Mouse (Mus musculus) 416B (cell line): Measurements from ENCODE around the gene Anapc15-ps.
A peak's percentile ranks its signal among the peaks of the same experiment; 100 is the strongest.

Source experiments
- DNase-seq: peaks from one replicate; pipeline ENCODE4 v3.0.0; 2011; ENCODE audit warnings: low read depth

Gene Anapc15-ps

DNA sequence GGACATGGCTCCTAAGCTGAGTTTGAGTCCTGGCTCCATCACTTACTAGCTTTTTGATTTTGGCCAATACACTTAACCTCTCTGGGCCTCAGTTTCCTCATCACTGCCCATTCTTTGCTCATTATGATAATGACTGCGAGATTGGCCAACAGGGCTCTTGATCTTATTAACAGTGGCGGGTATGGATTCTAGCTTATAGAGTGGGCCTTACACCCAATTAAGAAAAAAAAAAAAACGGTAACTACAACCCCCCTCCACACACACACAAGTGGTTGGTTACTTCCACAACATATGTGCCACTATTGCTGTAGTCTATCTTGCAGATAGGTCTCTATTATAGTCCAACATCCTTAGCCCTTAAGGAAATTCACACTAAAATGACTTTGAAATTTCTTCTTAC lies at the start of gene Anapc15-ps:
TSS of gene Anapc15-ps (minus strand) at position 101 of the 400 bp plus-strand sequence.
- no peak for DNase-seq

GRCm38 (mm10) chr10:95722203-95722611 lies 49.0 kb upstream of the Anapc15-ps start:
- peak; percentile 92 for DNase-seq

DNA sequence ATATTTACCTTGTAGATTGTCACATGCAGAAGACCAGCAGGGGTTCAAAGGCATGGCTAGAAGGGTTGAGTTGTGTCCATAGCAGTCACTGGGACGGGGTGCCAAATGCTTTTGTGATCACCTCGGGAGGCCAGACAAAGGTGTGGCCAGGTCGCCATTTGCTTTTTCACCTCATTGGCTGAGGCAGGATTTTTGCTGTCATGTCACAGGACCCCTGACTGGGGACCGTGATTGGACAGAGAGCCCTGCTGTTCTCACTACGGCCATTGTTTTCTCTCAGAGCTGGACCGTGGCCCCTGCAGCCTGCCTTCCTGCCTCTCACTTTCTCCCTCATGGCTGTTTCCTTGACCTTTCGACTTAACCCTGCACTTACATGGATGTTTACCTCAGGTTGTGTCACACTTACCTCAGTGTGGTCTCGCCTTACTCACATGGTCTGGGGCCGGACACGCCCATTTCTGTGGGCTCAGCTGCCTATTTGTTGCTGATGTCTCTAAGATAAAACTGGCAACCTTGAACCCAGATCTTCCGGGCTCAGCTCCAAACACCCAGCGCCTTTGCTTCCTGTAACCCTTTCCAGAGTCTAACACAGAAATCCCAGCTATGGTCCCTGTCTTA lies 47.0 kb upstream of the Anapc15-ps start:
- DNase-seq = peak; percentile 40

DNA sequence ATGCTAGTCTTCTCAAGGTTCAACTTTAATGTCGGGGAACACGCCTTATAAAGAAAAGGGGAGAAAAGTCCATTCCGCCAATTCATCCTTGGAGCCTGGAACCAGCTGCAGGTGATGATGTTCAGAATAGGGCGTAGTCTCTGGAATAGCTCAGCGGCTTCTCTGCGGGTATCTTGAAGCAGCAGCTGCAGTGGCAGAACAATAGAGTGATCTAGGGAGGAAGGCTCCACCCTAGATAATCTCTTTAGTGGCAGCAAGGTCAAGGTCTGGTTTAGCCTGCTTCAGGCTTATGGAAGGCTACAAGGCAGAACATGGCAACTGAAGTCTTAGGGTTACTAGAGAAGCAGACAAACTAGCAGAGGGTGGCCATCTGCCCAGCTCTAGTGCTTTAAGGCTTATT lies 46.2 kb upstream of the Anapc15-ps start:
- no peak for DNase-seq

GRCm38 (mm10) chr10:95718760-95719159 lies 45.5 kb upstream of the Anapc15-ps start:
- no peak for DNase-seq

DNA sequence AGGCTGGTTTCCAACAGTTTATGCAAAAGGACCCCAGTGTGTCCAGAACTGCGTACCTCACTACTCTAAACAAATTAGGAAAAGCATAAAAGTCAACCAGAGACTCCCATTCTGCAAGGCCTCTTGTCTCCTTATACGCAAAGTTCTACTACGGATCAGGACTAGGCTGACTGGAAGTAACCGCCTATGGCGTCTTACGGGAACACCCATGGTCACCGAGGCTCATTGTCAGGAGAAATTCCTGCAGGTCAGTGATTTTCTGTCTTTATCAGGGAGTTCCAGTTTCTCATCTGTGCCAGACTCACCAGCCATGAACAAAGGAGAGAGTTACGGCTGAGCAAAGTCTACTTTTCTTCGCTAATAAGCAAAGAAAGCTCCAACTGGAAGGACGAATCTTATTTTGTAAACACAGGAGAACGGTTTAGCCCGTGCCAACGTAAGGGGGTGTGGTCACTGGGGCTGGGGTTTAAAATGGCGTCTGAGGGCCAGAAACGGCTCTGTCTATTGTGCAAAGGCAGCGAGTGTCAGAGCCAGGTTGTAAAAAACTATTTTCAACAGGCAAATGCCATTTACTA lies 43.9 kb upstream of the Anapc15-ps start:
- DNase-seq = no peak

DNA sequence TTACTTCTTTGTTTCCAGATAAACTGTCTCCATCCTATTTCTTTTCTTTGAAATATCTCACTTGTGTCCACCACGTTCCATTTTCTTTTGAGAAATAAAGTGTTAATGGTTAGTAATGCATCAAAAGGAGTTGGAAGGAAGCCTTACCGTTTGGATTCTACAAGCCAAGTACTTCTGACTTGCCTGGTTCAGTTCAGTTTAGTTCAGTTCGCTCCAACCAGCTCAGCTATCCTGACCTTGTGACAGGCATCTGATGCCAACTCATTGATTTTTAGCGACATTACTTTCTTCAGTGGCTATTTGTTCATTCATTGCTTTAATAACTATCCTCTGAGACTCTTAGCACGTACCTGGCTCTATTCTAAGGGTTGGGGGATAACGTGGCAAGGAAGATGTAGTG lies 42.4 kb upstream of the Anapc15-ps start:
- DNase-seq = no peak

DNA sequence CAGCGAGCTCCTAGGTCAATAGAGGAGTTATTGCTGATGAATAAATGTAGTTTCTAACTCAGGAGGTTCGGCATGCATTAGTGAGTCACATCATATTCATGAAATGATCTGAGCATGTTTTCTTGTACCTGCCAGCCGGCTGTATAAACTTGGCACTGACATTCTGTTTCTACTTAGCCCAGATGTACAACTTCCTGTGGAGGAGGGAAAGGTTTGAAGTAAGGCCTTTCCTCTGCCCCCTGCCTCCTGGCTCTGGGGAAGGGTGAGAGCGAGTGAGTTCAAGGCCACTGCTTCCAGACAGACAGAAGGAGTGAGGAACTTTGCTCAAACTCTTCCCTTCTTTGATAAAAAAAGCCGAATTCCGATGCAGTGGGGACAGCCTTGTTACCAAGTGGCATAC lies 39.0 kb upstream of the Anapc15-ps start:
- DNase-seq = peak; percentile 26

- DNase-seq = no peak
Observed at GRCm38 (mm10) chr10:95709903-95710660, 36.8 kb upstream of the Anapc15-ps start.

- DNase-seq = no peak
Observed at GRCm38 (mm10) chr10:95709143-95709880, 36.1 kb upstream of the Anapc15-ps start.

DNA sequence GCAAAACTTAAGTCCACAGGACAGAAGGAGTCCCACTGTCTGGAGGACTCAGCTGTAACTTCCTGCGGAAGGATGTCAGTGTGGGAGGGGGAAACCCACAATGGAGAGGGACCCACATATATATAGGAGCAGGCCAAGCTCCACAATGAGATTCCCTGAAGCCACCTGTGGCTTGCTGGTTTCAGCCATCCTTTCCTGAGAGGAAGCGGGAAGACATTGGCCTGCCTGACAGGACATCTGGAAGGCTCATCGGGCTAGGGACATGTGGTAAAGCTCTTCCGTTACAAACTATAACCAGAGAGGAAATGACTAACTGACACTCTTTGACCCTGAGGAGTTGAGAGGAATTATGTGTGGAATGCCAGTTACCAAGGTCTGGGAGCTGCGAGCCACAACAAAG lies 34.8 kb upstream of the Anapc15-ps start:
- DNase-seq = peak; percentile 77

DNA sequence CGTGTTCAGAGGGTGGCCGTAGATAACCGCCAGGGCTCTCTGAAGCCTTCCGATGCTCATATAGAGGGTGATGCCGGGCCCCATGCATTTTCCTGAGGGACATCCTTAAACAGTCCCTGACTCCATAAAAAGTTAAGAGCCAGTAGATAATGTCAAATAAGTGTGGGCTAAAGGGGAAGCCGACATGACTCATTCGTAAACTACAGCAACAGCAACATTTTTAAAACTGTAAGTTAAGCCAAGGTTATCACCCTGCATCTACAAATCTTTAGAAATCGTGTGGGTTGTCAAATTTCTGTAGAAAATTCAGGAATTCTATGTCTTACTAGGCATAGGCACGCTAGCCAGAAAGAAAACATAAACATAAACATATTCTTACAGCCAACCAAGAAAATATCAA lies 33.6 kb upstream of the Anapc15-ps start:
- peak; percentile 57 for DNase-seq

- DNase-seq = no peak
Observed at GRCm38 (mm10) chr10:95705747-95706146, 32.5 kb upstream of the Anapc15-ps start.

DNA sequence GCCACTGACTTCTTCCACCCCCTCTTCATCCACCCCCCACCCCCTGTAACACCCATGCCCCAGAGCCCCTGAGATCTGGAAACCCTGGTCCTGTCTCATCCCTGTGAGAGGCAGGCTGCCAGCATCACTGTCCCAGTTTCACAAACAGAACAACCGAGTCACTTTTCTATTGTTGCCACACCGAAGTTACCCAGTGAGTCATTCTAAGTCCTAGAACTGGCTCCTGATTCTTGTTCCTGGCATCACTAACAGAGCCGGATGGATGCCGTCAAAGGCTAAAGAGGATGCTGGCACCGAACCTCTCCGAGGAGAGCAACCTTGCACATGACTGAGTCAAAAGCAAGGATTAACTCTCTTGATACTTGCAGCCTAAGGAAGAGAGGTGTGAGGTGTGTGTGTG lies 31.6 kb upstream of the Anapc15-ps start:
- no peak for DNase-seq

- DNase-seq = no peak
Observed at GRCm38 (mm10) chr10:95703730-95704129, 30.5 kb upstream of the Anapc15-ps start.

DNA sequence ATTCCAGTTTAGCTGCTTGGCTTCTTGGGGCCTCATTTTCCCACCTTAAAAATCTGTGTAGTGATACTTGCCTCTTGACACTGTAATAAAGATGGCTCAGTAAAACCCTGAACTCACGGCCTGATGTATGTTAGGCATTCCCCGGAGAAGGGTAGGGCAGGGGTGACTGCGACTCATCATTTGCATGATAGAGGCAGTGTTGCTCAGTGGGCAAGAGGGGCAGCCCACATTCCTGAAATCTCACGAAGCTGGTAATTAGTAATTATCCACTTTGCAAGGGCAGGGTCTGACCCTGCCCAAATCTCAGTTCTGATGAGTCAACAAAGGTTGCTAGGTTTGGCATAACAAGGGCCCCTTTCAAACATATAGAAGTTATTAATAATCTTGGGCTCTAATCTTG lies 27.2 kb upstream of the Anapc15-ps start:
- no peak for DNase-seq

DNA sequence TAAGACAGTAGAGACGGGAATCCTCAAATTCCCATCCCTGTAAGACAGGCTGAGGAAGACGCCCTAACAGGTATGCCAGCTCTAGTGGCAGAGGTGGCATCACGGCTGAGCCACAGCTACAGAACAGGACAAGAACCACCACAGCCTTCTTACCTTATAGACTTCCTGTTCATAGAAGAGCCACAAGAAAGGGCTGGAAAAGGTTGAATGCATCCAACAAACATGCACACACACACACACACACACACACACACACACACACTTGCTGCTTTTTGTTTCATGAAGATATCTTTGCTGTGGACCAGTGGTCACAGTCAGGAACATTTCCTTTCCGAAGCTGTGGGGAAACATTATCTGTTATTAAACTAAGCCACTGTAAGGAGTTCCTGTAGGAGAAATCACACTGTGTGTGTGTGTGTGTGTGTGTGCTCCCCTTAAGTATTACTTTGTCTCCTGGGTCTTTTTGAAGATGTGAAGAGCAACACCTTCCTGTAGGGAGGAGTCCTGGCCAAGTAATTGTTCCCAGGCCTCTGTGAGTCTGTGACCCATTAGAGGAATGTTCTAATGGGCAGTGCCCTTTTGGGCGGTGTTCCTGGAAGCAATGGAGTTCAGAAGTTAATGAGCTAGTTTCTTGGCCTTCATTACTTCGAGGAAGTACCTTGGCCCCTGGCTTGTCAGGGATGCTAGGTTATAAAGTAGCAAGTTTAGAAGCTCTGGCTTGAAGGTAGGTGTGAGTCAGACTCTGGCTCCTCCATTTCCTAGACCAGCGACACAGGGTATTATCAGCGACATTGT lies 25.9 kb upstream of the Anapc15-ps start:
- no peak for DNase-seq

DNA sequence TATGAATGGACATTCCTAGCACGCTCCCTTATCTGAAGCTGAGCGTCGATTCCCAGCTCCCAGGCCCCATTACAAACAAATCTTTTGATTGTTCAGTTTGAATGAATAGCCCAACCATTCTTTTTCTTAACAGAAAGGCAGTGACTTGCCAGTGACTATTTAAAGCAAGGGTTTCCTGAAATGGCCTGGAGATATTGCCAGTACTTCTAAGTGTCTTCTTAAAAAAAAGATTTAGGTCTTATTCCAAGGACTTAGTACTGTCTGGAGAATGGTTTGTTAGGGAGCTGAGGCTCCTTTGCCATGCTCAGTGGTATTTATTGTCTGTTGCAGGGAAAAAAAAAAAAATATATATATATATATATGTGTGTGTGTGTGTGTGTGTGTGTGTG lies 23.0 kb upstream of the Anapc15-ps start:
- DNase-seq = no peak

DNA sequence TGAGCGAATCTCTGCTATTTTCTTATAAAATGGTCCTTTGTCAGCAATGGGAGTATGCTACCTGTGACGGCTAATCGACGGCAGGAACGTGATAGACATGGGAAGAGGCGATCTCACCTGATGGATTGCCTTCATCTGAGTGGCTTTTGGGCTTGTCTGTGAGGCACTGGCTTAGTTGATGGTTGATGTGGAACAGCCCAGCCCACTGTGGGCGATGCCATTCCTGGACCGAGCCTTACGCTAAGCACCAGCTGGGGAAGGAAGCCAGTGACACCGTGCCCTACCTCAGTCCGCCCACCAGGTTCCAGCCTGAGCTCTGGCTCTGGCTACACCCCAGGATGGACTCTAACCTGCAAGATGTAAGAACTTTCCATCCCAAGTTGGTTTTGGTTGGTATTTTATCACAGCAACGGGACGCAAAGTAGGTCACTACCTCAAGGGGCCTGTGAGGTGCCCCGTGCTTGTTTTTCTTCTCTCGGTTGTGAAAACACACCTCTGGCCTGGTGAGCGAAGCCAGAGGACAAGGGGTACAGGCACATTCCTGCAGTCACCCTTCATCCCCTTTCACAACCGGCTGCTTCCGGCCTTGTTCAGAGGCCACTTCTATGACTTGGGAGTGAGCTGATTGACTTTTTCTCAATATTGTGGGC lies 22.5 kb upstream of the Anapc15-ps start:
- DNase-seq = no peak

DNA sequence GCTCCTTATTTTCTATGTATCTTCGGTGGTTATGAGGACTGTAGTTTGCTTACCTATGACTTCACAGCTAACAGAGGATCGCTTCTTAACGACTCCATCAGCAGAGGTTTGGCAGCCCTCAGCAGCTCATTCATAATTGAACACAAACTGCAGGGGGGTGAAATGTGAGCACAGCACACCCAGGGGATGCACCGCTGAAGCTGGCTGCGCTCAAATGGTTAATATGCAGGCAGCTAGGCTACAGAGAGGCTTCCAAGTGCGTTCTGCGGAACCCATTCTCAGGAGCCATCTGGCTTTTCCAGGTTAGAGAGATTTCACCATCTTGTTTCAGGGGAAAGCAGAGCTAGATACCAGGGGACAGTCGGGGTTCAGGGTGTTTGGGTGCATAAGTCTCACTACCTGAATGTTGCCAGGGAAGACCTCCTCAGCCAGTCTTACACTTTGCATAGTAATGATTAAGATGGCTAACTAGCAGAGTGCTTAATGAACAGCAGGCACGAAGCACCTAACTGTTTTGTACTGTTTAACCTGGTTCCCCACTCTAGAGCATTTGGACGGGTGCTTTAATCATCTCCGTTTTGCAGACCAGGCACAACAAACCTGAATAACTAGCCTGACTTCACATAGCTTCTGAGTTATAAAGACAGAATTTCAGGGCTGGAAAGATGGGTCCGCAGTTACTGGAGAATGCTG lies 21.5 kb upstream of the Anapc15-ps start:
- DNase-seq = no peak

GRCm38 (mm10) chr10:95691347-95691746 lies 18.1 kb upstream of the Anapc15-ps start:
- no peak for DNase-seq
